Mouse (Mus musculus): Measurements from ENCODE around the gene Vmn2r54. TPM values are rescaled to one million over a fixed set of nuclear protein-coding genes. Genes with fewer than 3 reads are reported as not detected.

Vmn2r54 gene
- polyA plus RNA-seq (2017; shearing (Covaris generic)) = not detected

GRCm38 (mm10) chr7:12640219-12640618, at the start of gene Vmn2r54:
Gene Vmn2r54 (minus strand): TSS chr7:12640319.

GRCm38 (mm10) chr7:12684903-12685302, 44.8 kb upstream of the Vmn2r54 start, which contains the start of gene Vmn2r55:
Gene Vmn2r55 (minus strand): TSS chr7:12685003.

GRCm38 (mm10) chr7:12608688-12609087, 31.4 kb downstream of the Vmn2r54 start, which contains the start of gene Vmn2r53:
Gene Vmn2r53 (minus strand): TSS chr7:12608788.

Other genes starting within 250 kb of the Vmn2r54 start
- gene Zfp551, start 217.6 kb downstream of the Vmn2r54 start, polyA plus RNA-seq (2017; shearing (Covaris generic)) = 1.8 TPM
- gene Zfp606, start 162.0 kb downstream of the Vmn2r54 start, polyA plus RNA-seq (2017; shearing (Covaris generic)) = 4.4 TPM
- gene 2900092C05Rik, start 127.8 kb downstream of the Vmn2r54 start, polyA plus RNA-seq (2017; shearing (Covaris generic)) = not detected
- 0.04 TPM for gene Vmn2r53, start 31.5 kb downstream of the Vmn2r54 start, polyA plus RNA-seq (2017; shearing (Covaris generic))
- not detected for gene Vmn2r55, start 44.7 kb upstream of the Vmn2r54 start, polyA plus RNA-seq (2017; shearing (Covaris generic))
- gene Vmn2r56, start 94.7 kb upstream of the Vmn2r54 start, polyA plus RNA-seq (2017; shearing (Covaris generic)) = not detected
- 5.4 TPM for gene Zscan18, start 163.3 kb upstream of the Vmn2r54 start, polyA plus RNA-seq (2017; shearing (Covaris generic))
- 7.9 TPM for gene Zfp329, start 178.5 kb upstream of the Vmn2r54 start, polyA plus RNA-seq (2017; shearing (Covaris generic))
- 85.4 TPM for gene Zfp110, start 194.4 kb upstream of the Vmn2r54 start, polyA plus RNA-seq (2017; shearing (Covaris generic))
- gene Zfp128, start 240.9 kb upstream of the Vmn2r54 start, polyA plus RNA-seq (2017; shearing (Covaris generic)) = 0.50 TPM